Mouse (Mus musculus) erythroid progenitor cell, adult 5-6 weeks (primary cell): ENCODE results near the gene Zfp697. TPM values are rescaled to one million over a fixed set of nuclear protein-coding genes. Genes with fewer than 3 reads are reported as not detected.
"Not testable (repeated sequence)": the region's sequence is repeated elsewhere in the genome, so short reads cannot be mapped to it uniquely, and the experiment has no call there.

ENCODE experiments used
- ATAC-seq: replicated peaks from 2 replicates; pipeline ENCODE4 v1.8.0; 2016; ENCODE audit warnings: moderate number of reproducible peaks, mild to moderate bottlenecking, moderate TSS enrichment, inconsistent platforms; ENCODE audit not compliant: poor library complexity, low FRiP score, severe bottlenecking
- total RNA-seq, 2 experiments: library from RNA; stranded (forward) in 1 of 2; stranded (reverse) in 1 of 2; fragments of 150-400 nt in 1 of 2; fragments of 186-747, 209-891 nt in 1 of 2; gene quantifications; 2 replicates each; pipeline versions ENCODE4 v1.2.3 to v1.2.4; 2015 to 2017; ENCODE audit warnings: low replicate concordance in 2 of 2

Zfp697 gene
- total RNA-seq, 2 experiments from 2014 or later = not detected

- not testable (repeated sequence) for ATAC-seq
These were observed 89.2 kb downstream of the Zfp697 start for GRCm38 (mm10) chr3:98471499-98471898.

DNA sequence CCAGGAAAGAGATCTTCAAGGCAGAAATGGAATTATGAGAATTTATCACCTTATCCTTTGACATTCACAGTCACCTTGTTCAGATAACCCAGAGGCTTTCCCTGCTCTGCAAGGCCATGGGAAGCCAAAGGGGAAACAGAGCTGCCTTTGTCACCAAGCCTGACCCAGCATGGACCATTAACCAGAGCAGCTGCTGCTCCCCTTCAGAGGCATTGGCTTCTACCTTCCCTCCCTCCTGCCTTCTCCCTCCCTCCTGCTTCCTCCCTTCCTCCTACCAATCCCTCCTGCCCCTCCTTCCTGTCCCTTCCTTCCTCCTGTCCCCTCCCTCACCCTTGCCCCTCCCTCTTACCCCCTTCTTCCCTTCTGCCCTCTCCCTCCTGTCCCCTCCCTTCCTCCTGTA is 111.9 kb downstream of the Zfp697 start:
- not testable (repeated sequence) for ATAC-seq

DNA sequence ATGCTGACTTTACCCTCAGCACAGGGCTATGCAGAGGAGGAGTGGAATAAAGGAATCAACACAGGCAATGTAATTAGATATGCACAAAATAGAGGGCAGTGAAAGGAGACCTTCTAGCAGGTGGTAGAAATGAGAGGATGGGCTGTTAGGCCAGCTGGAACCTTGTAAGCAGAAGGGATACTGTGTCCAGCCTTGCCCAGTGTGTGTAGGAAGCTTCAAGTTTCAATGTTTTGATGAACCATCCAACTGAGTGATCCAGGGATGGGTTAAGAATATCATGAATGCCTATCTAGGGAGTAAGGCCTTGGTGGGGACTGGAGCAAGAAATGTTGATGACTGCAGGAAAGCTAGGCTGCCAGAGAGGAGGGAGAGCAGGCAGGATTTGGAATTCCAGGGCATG is 112.8 kb downstream of the Zfp697 start:
- not testable (repeated sequence) for ATAC-seq

DNA sequence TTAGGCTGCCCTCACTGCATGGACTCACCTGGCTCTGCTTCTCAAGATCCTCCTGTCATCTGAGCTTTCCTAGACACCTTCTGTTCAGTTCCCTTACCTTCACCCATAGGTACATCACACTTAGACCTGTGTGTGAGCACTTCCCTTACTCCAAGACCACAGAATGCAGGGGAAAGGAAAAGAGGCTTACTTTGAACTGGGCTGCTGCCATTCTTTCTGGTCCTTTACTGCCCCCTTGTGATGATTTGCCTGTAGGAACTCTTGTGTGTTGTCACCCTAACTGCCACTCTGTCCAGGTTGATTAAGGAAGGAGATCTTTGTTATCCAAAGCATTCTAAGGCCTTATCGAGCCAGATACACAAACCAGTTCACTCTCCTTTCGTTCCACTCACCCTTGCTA is 114.5 kb downstream of the Zfp697 start:
- not testable (repeated sequence) for ATAC-seq

- ATAC-seq = not testable (repeated sequence)
These were observed 115.1 kb downstream of the Zfp697 start for GRCm38 (mm10) chr3:98497401-98497800.

DNA sequence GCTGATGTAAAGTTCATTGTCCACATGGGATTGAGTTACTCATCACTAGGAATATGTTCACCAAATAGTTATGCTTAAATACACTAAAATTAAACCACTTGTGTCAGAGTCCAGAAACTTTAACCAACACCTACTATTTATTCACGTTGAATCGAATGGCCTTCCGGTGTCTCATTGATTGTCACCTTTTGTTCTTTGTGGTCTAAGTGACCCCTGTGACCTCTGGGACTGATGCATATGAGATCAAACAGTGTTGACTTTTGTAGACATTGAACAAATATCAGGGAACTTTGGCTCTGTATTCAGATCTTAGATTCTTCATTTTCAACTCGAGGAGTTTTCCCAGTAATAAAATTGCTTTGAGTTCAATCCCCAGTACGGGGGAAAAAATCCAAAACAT is 125.0 kb downstream of the Zfp697 start:
- not testable (repeated sequence) for ATAC-seq

DNA sequence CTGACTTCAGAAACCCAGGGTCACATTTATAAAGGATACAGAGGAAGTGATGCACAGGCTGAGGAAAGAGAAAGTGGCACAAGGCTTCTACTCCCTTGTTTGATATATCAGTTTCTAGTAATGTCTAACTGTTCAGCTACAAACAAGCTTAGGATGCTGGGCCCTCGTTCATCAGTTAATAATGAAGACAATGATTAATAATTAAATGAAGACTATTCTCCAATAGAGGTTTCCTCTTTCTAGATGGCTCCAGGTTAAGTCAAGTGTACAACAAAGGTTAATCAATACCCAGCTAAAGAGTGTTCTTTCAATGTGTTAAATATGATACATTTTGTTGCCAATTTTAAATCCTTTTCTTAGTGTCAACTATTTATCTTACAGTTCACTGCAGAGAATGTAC is 128.2 kb downstream of the Zfp697 start, which contains the start of gene Hsd3b4:
TSS of gene Hsd3b4 (minus strand) at position 101 of the 400 bp plus-strand sequence.
- not testable (repeated sequence) for ATAC-seq

DNA sequence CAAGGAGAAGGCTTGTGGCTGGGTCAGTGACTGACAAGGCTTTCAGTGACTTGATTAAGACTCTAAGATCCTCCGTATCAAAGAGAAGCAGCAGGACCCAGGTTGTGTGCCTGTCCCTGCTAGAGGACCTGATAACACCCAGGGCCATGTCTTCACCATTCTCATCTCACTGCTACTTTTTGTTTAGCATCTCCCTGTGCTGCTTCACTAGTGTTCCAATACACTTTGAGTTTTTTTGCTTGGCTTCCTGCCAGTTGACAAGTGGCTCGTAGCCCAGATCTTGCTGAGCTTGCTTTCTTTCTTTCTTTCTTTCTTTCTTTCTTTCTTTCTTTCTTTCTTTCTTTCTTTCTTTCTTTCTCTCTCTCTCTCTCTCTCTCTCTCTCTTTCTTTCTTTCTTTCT is 140.5 kb downstream of the Zfp697 start:
- ATAC-seq = not testable (repeated sequence)

DNA sequence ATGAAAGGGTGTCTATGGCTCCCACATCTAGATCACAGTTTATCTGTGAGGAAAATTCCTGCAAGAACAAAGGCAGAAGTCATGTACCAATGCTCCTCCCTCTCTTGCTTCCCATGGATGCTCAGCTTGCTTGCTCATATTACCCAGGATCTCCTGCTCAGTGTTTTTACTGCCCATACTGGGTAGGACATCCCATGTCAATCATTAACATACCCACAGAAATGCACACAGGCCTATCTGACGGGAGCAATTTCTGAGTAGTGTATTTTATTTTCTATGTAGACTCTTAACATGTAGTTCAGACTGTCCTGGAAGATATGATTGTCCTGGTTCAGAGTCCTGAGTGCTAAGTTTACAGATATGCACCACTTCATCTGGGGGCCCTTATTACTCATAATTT is 142.3 kb downstream of the Zfp697 start:
- ATAC-seq = not testable (repeated sequence)

DNA sequence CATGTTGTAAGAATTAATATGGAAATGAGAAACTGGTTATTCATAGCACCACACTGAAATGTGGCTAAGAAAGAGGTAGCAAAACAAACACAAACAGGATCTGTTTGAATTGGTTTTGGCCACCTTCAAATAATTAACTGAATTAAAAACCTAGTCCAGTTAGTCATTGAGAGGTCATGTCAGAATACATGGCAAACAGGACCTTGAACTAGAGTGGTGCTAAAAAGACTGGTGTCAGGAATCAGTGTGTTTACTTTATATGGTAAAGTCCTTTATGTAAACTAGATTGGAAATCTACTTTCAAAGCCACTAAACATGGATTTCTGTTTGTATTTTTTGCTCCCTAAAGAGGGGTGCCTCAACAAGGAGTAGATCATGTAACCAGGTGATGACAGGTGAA is 142.7 kb downstream of the Zfp697 start:
- not testable (repeated sequence) for ATAC-seq

DNA sequence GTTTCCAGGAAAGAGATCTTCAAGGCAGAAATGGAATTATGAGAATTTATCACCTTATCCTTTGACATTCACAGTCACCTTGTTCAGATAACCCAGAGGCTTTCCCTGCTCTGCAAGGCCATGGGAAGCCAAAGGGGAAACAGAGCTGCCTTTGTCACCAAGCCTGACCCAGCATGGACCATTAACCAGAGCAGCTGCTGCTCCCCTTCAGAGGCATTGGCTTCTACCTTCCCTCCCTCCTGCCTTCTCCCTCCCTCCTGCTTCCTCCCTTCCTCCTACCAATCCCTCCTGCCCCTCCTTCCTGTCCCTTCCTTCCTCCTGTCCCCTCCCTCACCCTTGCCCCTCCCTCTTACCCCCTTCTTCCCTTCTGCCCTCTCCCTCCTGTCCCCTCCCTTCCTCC is 165.4 kb downstream of the Zfp697 start:
- not testable (repeated sequence) for ATAC-seq

DNA sequence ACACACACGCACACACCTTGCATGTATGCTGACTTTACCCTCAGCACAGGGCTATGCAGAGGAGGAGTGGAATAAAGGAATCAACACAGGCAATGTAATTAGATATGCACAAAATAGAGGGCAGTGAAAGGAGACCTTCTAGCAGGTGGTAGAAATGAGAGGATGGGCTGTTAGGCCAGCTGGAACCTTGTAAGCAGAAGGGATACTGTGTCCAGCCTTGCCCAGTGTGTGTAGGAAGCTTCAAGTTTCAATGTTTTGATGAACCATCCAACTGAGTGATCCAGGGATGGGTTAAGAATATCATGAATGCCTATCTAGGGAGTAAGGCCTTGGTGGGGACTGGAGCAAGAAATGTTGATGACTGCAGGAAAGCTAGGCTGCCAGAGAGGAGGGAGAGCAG is 166.2 kb downstream of the Zfp697 start:
- 0 out of 2 replicates have a peak, but pooled peaks have one; percentile 6 for ATAC-seq

DNA sequence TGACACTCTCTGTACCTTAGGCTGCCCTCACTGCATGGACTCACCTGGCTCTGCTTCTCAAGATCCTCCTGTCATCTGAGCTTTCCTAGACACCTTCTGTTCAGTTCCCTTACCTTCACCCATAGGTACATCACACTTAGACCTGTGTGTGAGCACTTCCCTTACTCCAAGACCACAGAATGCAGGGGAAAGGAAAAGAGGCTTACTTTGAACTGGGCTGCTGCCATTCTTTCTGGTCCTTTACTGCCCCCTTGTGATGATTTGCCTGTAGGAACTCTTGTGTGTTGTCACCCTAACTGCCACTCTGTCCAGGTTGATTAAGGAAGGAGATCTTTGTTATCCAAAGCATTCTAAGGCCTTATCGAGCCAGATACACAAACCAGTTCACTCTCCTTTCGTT is 168.0 kb downstream of the Zfp697 start:
- not testable (repeated sequence) for ATAC-seq

DNA sequence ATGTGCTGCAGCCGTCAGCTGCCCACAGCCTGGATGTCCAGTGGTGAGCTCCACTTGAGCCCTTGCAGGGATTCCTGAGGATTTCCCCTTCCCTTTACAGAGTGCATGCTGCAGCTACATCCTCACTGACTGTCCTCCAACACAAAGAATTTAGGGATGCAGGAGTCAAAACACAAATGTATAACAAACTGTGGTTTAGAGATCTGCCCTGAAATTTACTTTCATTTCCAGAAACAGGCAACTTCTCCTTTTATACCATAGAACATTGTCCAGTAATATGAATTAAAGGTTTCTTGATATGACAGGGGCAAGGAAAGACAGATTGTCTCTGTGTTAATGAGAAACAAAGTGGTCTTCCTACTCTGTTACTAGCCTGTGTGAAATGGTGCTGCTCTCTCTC is 168.6 kb downstream of the Zfp697 start:
- not testable (repeated sequence) for ATAC-seq

DNA sequence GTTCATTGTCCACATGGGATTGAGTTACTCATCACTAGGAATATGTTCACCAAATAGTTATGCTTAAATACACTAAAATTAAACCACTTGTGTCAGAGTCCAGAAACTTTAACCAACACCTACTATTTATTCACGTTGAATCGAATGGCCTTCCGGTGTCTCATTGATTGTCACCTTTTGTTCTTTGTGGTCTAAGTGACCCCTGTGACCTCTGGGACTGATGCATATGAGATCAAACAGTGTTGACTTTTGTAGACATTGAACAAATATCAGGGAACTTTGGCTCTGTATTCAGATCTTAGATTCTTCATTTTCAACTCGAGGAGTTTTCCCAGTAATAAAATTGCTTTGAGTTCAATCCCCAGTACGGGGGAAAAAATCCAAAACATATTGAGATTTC is 178.4 kb downstream of the Zfp697 start:
- not testable (repeated sequence) for ATAC-seq

DNA sequence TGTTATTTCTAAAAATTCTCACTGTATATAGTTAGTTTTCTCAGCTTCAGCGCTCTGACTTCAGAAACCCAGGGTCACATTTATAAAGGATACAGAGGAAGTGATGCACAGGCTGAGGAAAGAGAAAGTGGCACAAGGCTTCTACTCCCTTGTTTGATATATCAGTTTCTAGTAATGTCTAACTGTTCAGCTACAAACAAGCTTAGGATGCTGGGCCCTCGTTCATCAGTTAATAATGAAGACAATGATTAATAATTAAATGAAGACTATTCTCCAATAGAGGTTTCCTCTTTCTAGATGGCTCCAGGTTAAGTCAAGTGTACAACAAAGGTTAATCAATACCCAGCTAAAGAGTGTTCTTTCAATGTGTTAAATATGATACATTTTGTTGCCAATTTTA is 181.6 kb downstream of the Zfp697 start:
- ATAC-seq = not testable (repeated sequence)

- not testable (repeated sequence) for ATAC-seq
These were observed 182.6 kb downstream of the Zfp697 start for GRCm38 (mm10) chr3:98564894-98565293.

DNA sequence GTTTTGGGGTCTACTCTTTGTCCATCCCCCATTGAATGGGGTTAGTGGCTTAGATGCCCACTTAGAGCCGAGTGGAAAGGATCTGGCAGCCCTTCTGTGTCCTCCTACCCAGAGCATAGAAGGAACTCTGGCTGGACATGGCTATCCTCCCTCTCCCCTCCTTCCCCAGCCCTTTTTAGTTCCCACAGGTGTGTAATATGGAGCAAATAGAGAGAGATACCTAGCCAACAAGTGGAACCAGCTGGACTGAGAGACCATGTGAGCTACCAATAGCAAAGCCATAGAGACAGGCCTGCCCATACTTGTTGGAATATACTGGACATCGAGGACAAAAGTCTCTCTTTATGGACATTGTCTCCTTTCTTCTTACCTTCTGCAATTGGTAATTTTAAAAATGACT is 185.5 kb downstream of the Zfp697 start:
- ATAC-seq = not testable (repeated sequence)

DNA sequence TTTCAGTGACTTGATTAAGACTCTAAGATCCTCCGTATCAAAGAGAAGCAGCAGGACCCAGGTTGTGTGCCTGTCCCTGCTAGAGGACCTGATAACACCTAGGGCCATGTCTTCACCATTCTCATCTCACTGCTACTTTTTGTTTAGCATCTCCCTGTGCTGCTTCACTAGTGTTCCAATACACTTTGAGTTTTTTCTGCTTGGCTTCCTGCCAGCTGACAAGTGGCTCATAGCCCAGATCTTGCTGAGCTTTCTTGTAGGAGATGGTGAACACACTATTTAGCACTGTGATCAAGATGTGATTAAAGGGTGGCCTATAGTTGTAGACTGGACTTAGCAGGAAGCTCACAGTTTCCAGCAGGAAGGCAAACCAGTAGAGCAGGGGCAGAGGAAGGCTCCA is 198.8 kb downstream of the Zfp697 start:
- ATAC-seq = not testable (repeated sequence)

DNA sequence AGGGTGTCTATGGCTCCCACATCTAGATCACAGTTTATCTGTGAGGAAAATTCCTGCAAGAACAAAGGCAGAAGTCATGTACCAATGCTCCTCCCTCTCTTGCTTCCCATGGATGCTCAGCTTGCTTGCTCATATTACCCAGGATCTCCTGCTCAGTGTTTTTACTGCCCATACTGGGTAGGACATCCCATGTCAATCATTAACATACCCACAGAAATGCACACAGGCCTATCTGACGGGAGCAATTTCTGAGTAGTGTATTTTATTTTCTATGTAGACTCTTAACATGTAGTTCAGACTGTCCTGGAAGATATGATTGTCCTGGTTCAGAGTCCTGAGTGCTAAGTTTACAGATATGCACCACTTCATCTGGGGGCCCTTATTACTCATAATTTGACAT is 199.9 kb downstream of the Zfp697 start:
- ATAC-seq = not testable (repeated sequence)

DNA sequence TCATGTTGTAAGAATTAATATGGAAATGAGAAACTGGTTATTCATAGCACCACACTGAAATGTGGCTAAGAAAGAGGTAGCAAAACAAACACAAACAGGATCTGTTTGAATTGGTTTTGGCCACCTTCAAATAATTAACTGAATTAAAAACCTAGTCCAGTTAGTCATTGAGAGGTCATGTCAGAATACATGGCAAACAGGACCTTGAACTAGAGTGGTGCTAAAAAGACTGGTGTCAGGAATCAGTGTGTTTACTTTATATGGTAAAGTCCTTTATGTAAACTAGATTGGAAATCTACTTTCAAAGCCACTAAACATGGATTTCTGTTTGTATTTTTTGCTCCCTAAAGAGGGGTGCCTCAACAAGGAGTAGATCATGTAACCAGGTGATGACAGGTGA is 200.4 kb downstream of the Zfp697 start:
- ATAC-seq = not testable (repeated sequence)

- no peak for ATAC-seq
These were observed 205.5 kb downstream of the Zfp697 start for GRCm38 (mm10) chr3:98587721-98588120.
